Mouse (Mus musculus) R1 (cell line): ENCODE results near the gene Tmem219.
A peak's percentile ranks its signal among the peaks of the same experiment; 100 is the strongest.

Source experiments
- DNase-seq: peaks from one replicate; pipeline ENCODE4 v3.0.0-alpha.2; 2018; ENCODE audit warnings: low read depth, low spot score

Tmem219 gene

DNA sequence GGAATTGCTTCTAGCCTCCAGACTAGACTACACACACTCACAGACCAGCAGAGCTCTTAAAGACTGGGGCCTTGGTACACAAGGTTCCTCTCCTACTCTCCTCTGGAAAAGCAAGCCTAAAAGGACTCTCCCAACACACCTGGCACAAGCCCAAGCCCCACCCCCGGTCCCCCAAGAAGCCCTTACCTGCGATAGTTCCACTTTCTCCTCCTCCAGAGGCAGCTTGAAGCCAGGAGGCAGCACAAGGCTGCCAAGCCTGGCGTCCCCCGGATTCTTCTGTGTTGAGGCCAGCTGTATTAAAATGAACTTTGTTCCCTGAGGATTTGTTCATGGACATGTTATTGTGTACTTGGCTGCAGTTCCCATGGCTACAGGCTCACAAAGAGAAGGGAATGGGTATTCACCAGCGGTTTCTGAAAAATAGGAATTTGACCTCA lies at the start of gene Tmem219:
TSS of gene Tmem219 (minus strand) at position 294 of the 437 bp plus-strand sequence.
- no peak for DNase-seq

DNA sequence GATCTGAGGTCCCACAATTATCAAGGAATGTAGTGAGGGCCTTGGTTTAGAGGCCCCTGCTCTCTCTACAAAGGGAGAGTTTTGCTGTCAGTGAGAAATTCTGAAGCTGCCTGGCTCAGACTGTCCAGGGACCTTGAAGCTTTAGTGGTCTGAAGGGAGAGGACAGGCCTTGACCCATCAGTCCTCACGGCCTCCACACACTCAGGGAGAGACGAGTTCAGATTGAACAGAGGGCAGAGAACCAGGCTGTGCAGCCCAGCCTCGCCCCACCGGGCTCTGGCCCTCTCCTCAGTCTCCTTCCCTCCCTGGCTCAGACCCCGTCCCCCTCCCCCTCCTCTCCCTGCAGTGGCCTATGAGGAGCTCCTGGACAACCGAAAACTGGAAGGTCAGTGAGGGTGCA lies 44.6 kb upstream of the Tmem219 start:
- DNase-seq: no peak

DNA sequence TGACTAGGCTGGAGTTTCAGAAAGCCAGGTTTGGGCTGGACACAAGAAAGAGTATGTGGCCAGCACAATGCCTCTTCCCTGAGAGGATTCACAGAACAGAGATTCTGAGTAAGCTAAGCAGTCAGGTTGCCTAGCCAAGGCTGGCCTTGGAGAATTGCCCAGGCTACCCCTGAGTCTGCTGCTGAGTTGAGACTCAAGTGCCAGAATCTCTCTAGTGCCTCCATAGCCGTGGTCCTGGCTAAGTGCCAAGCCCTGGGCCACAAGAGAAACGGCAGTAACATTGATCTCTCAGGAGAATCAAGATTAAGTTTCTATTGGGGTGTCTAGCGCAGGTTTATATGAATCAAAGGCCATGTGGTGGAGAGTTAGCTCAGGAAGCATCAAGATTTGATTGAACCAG lies 42.9 kb upstream of the Tmem219 start:
- DNase-seq: no peak

DNA sequence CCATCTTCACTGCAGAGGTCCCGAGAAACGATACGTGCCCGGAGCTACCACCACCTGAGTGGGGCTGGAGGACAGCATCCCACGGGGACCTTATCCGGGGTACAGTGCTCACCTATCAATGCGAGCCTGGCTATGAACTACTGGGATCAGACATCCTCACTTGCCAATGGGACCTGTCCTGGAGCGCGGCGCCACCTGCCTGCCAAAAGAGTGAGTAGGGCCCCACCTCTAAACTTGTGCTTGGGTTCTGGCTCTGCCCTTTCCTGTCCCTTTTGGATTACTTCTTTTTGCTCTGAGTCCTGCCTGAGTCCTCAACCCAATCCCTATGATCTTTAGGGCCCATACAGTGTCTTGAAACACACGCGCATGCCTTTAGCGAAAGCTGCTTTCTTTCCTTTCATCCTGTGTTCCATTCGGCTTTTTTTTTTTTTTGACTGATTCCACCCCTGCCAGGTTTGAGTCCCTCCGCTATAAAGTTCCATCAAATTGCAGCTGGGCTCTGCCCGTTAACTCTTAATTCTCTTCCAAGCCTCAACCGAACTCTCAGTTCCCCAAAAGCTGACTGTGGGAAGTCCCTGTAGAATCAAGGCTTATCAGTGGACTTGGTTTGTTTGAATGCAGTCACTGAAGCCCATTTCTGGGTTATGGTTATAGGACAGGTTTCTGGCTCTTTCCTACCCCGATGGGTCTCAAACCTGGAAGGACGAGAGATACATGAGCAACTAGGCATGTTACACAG lies 41.0 kb upstream of the Tmem219 start:
- peak; percentile 62 for DNase-seq

DNA sequence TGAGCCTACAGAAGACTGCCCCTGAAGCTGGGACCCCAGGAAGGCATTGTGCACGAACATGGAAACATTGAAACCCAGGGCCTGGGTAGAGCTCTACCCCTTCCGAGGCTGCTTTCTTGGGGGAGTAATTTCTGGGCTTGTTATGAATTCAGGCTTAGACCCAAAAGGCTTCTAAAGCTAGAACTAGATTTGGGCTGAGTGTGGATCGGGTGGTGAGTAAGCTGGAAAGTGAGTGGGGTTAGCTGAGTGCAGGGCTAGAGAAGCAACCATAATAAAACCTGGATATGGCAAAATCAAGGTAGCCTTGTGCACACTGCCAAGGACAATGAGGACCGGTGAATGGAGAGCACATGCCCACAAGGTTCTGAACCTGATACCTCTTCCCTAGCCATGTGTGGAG lies 39.2 kb upstream of the Tmem219 start:
- DNase-seq: no peak

DNA sequence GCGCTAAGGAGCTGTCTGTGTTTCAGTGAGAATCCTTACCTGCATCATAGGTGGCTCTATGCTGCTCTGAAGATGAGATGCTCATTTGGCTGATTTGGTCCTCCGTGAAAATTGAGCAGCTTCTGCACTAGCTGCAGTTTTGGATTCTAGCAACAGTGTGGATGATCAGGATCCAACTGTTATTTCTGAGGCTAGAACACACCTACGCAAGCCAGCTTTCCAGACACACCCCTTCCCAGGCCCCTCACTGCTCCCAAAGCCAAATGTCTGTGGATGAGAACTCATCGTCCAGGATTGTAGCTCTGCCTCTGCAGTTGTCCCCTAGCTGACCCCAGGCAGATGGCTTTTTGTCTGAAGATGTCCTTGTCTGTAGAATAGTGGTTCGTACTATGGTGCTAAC lies 38.4 kb upstream of the Tmem219 start:
- DNase-seq: no peak

DNA sequence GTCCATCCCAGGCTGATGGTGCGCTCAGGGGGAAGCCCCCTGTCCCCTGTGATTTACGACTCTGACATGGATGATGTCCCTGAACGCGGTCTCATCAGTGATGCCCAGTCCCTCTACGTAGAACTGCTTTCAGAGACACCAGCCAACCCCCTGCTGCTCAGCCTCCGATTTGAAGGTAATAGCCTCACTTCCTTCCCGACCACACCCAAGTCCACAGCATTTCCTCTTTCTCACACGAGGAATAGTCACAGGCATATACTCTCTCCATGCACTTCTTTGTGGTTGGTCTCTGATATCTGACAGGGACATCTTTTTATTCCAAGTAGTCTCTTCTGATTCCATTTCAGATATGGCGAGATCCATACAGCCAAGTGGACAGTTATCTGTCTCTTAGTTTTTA lies 37.1 kb upstream of the Tmem219 start:
- peak; percentile 16 for DNase-seq

DNA sequence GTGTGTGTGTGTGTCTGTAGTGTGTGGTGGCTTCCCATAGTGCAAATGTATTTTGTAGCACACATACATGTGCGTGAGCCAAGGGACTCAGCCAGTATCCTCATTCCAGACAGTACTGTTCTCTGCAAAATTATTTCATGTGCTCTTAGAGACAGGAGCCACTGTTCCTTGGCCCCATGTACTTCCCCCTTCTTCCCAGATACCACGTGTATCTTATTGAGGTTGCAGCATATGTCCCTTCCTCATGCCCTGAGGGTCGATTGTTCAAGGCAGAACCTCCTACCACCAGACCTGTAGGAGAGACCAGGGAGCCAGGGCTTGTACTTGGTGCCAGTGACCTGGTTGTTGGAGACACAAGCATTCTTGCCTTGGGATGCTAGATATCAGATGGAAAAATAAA lies 32.4 kb upstream of the Tmem219 start:
- no peak for DNase-seq

DNA sequence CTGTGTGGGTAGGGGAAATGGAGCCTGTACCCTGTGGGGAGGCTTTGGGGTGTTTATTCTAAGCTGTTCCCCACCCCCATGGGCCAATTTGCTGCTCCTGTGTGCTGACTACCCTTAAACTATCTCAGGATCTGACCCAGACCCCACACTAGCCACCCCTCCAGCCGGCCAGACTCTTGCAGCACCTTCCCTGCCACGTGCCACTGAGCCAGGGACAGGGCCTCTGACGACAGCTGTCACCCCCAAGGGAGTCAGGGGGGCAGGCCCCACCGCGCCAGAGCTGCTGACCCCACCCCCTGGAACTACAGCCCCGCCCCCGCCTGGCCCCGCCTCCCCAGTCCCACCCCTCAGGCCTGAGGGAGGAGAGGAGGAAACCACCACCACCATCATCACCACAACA lies 29.9 kb upstream of the Tmem219 start:
- DNase-seq: peak; percentile 16

DNA sequence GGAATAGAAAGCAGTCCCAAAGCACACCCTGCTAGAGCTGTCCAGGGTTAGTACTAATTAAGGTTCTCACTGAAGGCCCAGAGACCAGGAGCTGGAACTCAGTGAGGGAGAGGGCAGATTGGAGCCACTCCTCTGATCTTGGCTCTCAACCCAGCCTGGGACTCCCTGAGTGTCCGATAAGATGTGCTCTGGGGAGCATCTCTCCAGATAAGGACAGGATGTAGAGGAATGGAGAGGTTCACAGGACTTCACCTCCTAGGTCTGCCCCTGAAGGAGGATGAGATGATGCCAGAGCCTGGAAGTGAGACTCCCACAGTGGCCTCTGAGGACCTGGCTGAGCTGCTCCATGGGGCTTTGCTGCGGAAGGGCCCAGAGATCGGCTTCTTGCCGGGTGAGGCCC lies 29.0 kb upstream of the Tmem219 start:
- no peak for DNase-seq

DNA sequence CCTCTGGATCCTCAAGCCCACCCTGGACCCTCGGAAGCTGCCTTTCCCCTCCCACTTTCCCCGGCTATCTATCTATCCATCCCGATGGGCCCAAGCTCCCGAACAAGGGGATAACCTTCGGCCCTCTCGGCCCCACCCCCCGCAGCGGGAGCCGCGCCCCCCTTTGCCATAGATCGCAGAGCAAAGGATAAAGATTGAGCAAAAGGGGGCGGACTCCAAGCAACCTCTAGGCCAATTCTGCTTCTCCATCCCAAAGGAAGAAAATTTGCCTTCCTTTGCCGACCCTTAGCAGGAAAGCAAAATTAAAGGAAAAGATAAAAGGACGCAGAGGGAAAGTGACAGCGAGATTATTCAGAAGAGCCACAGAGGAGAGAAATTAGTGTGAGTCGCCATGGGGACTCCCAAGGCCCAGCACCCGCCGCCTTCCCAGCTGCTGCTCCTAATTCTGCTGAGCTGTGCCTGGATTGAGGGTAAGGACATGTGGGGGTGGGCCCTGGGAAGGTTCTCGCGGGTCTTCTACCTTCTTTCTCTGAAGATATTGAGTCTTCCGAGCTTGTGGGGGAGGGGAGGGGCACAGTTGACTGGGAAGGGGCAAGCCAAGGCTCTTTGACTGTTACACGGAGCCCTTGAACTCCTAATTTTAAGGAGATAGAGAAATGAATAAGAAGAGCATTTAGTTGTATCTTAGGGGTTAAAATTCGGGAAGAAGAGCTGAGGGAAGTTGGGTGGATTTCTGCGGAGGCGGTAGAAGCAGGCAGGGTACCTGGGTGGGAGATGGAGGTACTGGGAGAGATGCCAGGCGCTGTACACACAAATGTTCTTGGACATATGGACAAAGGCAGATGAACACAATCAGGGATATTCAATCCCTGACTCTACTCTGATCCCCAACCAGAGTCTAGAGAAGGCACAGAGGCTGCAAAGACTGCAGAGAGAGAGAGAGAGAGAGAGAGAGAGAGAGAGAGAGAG lies 28.2 kb upstream of the Tmem219 start:
- no peak for DNase-seq

DNA sequence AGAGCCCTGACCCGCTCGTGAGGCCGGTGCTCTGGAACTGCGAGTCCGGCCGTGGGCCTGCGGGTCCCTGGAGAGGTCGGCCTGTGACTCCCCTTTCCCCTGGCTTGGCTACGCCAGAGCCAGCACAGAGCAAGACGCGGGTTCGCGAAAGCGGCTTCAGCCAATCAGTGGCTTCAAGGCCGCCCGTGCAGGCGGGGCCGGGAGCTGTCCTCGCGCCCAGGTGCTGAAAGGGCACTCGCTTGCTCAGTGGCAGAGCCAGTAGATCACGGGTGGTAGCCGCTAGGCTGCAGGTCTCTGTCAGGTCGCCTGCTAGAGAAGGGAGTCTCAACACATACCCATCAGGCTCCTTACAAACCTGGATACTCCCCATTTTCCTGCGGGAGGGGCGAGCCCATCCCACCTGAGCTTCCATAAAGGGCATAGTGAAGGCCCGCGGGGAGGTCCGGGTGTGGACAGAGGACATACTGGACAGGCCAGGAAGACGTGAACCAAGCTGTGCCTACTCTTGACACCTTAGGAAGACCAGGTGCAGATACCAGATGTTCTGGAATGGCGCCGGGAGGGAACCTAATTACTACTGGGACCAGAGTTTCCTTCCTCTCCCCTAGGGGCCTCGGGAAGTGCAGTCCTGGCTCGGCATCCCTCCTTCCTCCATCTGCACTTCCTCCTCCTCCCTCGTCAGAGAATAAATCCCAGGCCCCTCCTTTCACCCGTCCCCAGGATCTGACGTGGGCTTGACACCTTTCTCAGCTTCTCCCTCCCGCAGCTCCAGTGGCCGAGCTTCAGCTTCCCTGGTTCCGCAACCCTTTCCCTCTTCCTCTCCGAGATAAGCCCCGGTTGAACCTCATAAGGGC lies 27.3 kb upstream of the Tmem219 start, which contains the start of gene Sez6l2:
TSS of gene Sez6l2 (plus strand) at position 771 of the 854 bp plus-strand sequence.
- peak; percentile 91 for DNase-seq

DNA sequence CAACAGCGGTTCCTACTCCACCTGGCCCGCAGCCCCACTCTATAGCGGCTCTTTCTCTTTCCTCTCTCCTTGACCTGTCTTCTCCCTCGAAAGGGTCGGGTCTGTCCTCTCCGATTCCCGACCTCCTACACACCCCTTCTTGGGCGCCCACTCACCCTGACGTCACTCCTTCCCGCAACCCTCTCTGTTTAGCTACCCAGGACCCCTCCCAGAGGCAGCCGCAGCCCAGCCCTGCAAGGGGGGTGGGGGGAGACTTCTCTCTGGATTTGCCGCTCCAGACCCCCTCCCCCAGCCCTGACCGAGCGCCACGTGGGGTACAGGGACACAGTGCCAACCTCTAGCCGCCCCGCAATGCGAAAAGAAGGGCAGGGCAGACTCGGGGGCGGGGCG lies 26.7 kb upstream of the Tmem219 start, which contains the start of gene Asphd1:
TSS of gene Asphd1 (minus strand) at position 180 of the 390 bp plus-strand sequence.
- no peak for DNase-seq

DNA sequence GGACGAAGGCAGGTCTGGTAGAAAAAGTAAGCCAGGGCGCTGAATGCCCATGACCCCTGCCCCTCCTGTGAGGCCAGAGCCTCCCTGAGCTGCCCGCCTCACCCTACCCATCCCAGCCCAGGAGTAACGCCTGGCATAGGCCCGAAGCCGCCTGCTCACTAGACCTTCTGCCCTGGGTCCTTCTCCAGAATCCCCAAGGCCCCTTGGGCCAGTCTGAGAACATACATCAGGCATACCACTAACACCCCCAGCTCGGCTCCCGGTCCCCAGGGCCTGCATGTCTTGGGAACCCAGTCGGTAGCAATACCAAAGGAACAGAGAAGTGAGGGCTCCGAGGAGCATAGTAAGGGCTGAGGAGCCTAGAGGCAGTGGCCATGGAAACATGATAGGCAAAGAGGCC lies 25.9 kb upstream of the Tmem219 start:
- DNase-seq: no peak

DNA sequence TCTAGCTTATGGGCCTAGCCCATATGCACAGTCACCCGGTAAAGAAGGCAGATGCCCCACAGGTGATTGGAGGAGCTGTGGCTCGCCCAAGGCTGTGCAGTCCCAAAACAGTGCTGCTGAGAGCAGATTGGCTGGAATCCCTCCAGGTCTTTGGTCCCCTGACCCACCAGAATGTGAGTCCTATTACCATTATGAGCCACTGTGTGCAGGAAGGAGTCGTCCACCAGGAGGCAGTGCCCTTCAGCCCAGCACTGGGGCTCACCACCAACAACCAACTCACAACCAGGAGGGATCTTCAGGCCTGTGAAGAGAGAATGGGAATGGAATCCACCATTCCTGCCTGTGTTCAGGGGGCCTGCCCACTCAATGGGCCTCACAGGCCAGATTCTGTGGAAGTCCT lies 23.8 kb upstream of the Tmem219 start:
- peak; percentile 71 for DNase-seq

DNA sequence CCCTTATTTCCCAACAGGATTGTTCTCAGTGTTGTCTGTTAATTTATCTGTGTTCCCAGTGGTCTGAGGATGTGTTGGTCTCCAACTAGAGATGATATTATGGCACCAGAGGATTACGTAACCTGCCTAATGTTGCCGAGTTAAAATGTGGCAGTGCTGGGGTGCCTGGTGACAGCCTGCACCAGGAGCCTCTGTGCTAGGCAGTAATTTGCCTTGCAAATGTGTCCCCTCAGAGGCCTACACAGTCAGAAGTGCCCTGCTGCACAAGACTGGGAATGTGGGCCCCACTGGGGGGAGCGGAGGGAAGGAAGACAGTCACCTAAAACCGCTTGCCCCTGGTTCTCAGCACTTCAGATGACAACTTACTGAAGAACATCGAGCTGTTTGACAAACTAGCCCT lies 19.1 kb upstream of the Tmem219 start:
- DNase-seq: peak; percentile 30

DNA sequence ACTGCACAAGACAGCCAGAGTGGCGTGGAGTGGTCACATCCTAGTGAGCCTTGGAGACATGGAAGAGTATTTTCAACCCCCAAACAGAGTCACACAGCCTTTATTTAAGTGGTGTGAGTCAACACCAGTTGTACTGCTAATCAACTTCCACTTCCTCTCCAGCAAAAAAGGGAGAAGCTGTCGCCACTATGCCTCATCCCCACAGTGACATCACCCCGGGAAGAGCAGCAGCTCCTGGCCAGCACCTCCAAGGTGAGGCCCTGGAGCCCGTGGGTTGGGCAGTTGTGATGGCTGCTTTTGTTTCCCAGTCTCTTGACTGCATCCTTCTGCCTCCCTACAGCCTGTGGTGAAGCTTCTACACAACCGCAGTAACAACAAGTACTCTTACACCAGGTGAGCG lies 18.5 kb upstream of the Tmem219 start:
- peak; percentile 25 for DNase-seq

DNA sequence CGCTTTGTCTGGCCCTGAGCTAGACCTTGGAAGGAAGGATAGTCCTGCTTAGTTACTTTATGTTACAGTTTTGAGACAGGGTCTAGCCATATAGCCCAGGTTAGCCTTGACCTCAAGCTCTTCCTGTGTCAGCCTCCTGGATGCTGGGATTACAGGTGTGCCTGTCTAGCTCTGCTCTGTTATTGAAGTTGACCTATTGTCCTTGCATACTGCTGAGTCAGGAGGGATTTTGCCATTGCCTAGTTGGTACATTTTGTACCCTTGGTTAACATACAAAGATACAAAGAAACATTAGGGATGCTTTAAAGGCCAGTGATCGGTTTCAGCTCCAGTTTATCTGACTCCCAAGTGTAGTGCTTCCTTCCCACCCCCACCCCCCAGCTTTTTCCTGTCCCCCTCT lies 9.9 kb upstream of the Tmem219 start:
- no peak for DNase-seq

DNA sequence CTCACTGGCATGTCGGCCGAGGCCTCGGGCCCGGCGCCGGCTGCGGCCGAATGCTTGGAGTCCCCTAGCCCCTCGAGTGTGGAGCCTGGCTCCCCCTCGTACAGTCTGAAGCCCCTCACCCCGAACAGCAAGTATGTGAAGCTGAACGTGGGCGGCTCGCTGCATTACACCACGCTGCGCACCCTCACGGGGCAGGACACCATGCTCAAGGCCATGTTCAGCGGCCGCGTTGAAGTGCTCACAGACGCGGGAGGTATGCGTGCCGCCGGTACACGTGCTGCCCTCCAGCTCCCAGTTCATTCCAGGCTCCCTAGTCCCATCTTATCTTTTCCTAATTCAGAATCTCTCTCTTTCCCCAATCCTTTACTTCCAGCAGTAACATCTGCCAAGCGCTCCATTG lies 6.3 kb upstream of the Tmem219 start:
- DNase-seq: peak; percentile 56

DNA sequence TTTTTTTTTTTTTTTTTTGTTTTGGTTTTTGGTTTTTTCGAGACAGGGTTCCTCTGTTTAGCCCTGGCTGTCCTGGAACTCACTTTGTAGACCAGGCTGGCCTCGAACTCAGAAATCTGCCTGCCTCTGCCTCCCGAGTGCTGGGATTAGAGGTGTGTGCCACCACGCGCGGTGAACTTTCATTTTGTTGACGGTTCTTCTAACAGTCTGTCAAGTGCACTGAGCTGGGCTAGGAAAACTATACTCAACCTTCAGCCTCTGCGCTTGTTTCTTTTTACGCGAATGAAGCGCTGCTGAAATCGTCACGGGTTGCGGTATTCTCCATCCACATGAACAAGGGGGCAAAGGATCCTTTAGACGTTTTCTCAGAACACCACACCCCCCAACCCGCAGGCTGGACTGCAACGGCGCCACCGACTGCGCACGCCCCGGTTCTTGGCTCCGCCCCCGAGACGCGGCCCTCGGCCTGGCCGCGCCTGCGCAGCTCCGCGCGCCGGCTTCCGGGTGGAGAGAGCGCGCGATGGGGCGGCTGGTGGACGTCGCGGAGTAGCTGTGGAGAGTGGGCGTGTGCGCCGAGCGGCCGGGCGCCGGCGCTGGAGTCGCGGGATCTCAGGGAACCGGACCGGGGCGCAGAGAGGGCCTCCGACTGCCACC lies 5.8 kb upstream of the Tmem219 start, which contains the start of gene Kctd13:
TSS of gene Kctd13 (plus strand) at position 496 of the 654 bp plus-strand sequence.
- peak; percentile 90 for DNase-seq

DNA sequence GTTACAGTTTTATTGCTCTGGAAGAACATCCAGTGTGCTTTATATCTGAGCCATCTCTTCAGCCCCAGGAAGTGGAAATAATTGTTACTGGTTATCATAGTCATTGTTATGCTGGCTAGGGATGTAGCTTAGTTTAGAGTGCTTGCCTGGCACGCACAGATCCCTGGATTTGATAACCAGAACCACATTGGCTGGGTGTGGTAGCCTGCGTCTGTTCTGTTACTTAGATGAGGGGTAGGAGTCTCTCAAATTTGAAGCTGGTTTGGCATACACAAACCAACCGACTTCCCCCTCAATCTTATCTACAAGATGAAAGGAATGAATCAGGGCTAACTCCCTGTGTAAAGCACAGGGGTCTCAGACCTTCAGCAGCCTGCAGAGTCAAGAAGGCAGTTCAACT lies 3.6 kb upstream of the Tmem219 start:
- DNase-seq: no peak
